Mouse (Mus musculus) intestine, embryonic 15.5 days (tissue): ENCODE data around the gene Cadps2. TPM values are rescaled to one million over a fixed set of nuclear protein-coding genes. Genes with fewer than 3 reads are reported as not detected.

Experiments
- ATAC-seq: fragments of 200-750 bp; cut with Nextera tagmentation; 2 replicates; pipeline ENCODE4 v1.8.0; 2017; ENCODE audit warnings: moderate TSS enrichment, moderate library complexity
- H3K27ac ChIP-seq: fragments of 300-500 bp; sonication (generic); 2 replicates; pipeline ENCODE4 v1.5.1; 2015; ENCODE audit warnings: mild to moderate bottlenecking, inconsistent platforms
- H3K27me3 ChIP-seq: fragments of 300-500 bp; sonication (generic); replicated peaks from 2 replicates; pipeline ENCODE4 v1.6.1; 2015; ENCODE audit warnings: inconsistent platforms
- H3K36me3 ChIP-seq: fragments of 300-500 bp; sonication (generic); 2 replicates; pipeline ENCODE4 v1.6.1; 2015; ENCODE audit warnings: inconsistent platforms
- H3K4me1 ChIP-seq: fragments of 300-500 bp; sonication (generic); replicated peaks from 2 replicates; pipeline ENCODE4 v1.6.1; 2015; ENCODE audit warnings: inconsistent platforms
- H3K4me2 ChIP-seq: fragments of 300-500 bp; sonication (generic); replicated peaks from 2 replicates; pipeline ENCODE4 v1.6.1; 2015; ENCODE audit warnings: mild to moderate bottlenecking, inconsistent platforms
- H3K4me3 ChIP-seq: fragments of 300-500 bp; sonication (generic); replicated peaks from 2 replicates; pipeline ENCODE4 v1.5.1; 2015; ENCODE audit warnings: inconsistent platforms
- H3K9ac ChIP-seq: fragments of 300-500 bp; sonication (generic); 2 replicates; pipeline ENCODE4 v1.6.1; 2015; ENCODE audit warnings: inconsistent platforms
- H3K9me3 ChIP-seq: fragments of 300-500 bp; sonication (generic); 2 replicates; pipeline ENCODE4 v1.6.1; 2016; ENCODE audit warnings: inconsistent platforms
- WGBS: fragments of 180-500 bp; shearing (Covaris S2); methylation state at CpG from one replicate; pipeline ENCODE4 v1.1.7; 2015; 5-methylcytosine and 5-hydroxymethylcytosine counted together
- polyA plus RNA-seq: library from polyadenylated mRNA; unstranded; fragments of >200 nt; fragmentation: Nextera tagmentation; extraction: Ambion mirVana; gene quantifications from 2 replicates; pipeline ENCODE4 v1.2.1, GENCODE M21; 2015

Gene Cadps2
- polyA plus RNA-seq, 1 experiment from 2014 or later, result 1.1 TPM

DNA sequence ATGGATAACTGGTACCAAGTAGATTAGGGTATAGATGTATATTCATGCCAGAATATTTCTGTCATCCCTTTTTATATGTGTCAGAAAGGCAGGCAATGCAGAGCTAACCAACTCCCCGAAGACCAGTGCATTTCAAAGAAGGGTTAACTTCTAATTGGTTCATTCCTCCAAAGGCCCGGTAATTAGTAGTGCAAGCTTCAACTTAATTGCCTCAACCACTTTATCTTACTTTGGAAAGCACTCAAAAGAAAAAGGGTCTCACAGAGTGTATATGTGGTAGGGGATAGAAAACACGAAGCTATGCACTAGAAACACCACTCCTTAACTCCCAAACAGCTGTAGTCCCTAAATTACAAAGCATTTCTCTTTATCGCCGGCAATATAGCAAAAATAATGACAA lies 90.4 kb downstream of the Cadps2 start:
- H3K9me3 ChIP-seq, result no peaks in the 10 kb centered on the region
- H3K36me3 ChIP-seq, result no peaks in the 10 kb centered on the region
- H3K9ac ChIP-seq, result no peak overlapping the region
- H3K27ac ChIP-seq, result no peak overlapping the region
- no peak overlapping the region for H3K4me2 ChIP-seq
- WGBS, result 80% methylated on average over 5 of the region's 5 CpGs
- no peaks in the 10 kb centered on the region for H3K4me1 ChIP-seq
- H3K27me3 ChIP-seq, result no peaks in the 10 kb centered on the region
- no peak overlapping the region for H3K4me3 ChIP-seq
- no peak for ATAC-seq

GRCm38 (mm10) chr6:23740010-23740409 lies 99.2 kb downstream of the Cadps2 start:
- Histone ChIP-seq H3K27me3 (no peaks in the 10 kb centered on the region), H3K9me3 (no peaks in the 10 kb centered on the region), H3K9ac (no peak overlapping the region), H3K36me3 (no peaks in the 10 kb centered on the region), H3K4me1 (no peaks in the 10 kb centered on the region), H3K4me2 (no peak overlapping the region), H3K4me3 (no peak overlapping the region), H3K27ac (no peak overlapping the region)
- WGBS, result 80% methylated on average over 5 of the region's 5 CpGs
- no peak for ATAC-seq

GRCm38 (mm10) chr6:23732750-23733149 lies 106.5 kb downstream of the Cadps2 start:
- Histone ChIP-seq H3K9ac (no peak overlapping the region), H3K27ac (no peak overlapping the region), H3K4me1 (no peaks in the 10 kb centered on the region), H3K4me2 (no peak overlapping the region), H3K9me3 (no peaks in the 10 kb centered on the region), H3K27me3 (no peaks in the 10 kb centered on the region), H3K4me3 (no peak overlapping the region), H3K36me3 (no peaks in the 10 kb centered on the region)
- no peak for ATAC-seq
- 54% methylated on average over 3 of the region's 3 CpGs for WGBS

- Histone ChIP-seq H3K9ac (no peak overlapping the region), H3K27me3 (no peaks in the 10 kb centered on the region), H3K9me3 (no peaks in the 10 kb centered on the region), H3K36me3 (no peaks in the 10 kb centered on the region), H3K4me2 (no peak overlapping the region), H3K4me3 (no peak overlapping the region), H3K4me1 (no peaks in the 10 kb centered on the region), H3K27ac (no peak overlapping the region)
- WGBS, result 73% methylated on average over 3 of the region's 3 CpGs
- no peak for ATAC-seq
Measured at GRCm38 (mm10) chr6:23728620-23729019, 110.6 kb downstream of the Cadps2 start.

GRCm38 (mm10) chr6:23723697-23724096 lies 115.5 kb downstream of the Cadps2 start:
- WGBS, result 81% methylated on average over 4 of the region's 4 CpGs
- no peak for ATAC-seq
- no peak overlapping the region for H3K9ac ChIP-seq

DNA sequence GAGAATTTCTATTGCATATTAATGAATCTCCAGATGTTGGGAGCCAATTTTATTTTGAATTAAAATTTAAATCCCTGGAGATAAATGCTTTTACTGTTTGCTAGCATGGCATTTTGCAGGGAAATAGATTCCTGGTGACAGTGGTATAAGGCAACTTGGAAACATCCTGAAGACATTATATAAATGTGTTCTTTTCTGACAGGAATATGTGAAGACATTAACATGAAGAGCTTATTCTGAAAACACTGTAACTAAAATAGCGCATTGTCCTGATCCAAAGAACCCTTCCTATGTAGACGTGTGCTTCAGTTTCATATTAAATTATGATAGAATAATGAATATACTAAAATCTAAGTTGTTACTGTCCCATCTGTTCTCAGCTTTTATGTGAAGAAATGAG lies 118.8 kb downstream of the Cadps2 start:
- Histone ChIP-seq H3K4me3 (no peak overlapping the region), H3K27ac (no peak overlapping the region), H3K9me3 (no peaks in the 10 kb centered on the region), H3K4me2 (no peak overlapping the region), H3K4me1 (no peaks in the 10 kb centered on the region), H3K36me3 (no peaks in the 10 kb centered on the region), H3K27me3 (no peaks in the 10 kb centered on the region), H3K9ac (no peak overlapping the region)
- WGBS, result 92% methylated on average over 2 of the region's 2 CpGs
- no peak for ATAC-seq

More at GRCm38 (mm10) chr6:23723697-23724096, 115.5 kb downstream of the Cadps2 start:
- H3K9me3 ChIP-seq, result no peaks in the 10 kb centered on the region
- H3K27me3 ChIP-seq, result no peaks in the 10 kb centered on the region
- H3K36me3 ChIP-seq, result no peaks in the 10 kb centered on the region
- no peak overlapping the region for H3K4me3 ChIP-seq
- no peaks in the 10 kb centered on the region for H3K4me1 ChIP-seq
- no peak overlapping the region for H3K4me2 ChIP-seq
- H3K27ac ChIP-seq, result no peak overlapping the region

DNA sequence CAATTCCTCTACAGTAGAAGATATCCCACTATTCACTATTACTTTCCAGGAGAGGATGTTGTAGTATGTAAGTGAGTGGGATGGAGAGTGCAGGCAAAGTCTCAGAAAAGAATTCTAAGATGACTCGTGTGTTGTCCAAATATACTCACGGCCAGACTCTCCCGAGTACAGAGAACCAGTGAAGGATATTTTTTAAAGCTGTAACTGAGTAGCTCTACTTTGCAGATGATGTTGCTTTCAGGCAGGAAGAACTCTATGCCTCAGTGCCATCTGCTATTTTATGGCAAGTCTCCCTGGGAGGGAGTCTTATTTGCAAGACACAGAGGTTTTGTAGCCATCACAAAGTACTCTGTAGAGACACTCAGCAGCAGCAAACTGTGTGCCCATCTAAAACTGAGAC lies 131.7 kb downstream of the Cadps2 start:
- no peak overlapping the region for H3K27ac ChIP-seq
- WGBS, result 72% methylated on average over 3 of the region's 3 CpGs
- H3K4me2 ChIP-seq, result no peak overlapping the region

GRCm38 (mm10) chr6:23700879-23701278 lies 138.3 kb downstream of the Cadps2 start:
- no peak for ATAC-seq
- 59% methylated on average over 3 of the region's 3 CpGs for whole genome bisulfite sequencing
- no peaks in the 10 kb centered on the region for H3K27me3 ChIP-seq
- no peak overlapping the region for H3K4me2 ChIP-seq
- no peaks in the 10 kb centered on the region for H3K36me3 ChIP-seq
- H3K9me3 ChIP-seq, result no peaks in the 10 kb centered on the region
- H3K9ac ChIP-seq, result no peak overlapping the region
- H3K4me1 ChIP-seq, result no peaks in the 10 kb centered on the region
- H3K4me3 ChIP-seq, result no peak overlapping the region
- no peak overlapping the region for H3K27ac ChIP-seq

More for the DNA sequence above, 131.7 kb downstream of the Cadps2 start:
- H3K36me3 ChIP-seq, result no peaks in the 10 kb centered on the region
- H3K9me3 ChIP-seq, result no peaks in the 10 kb centered on the region
- no peak for ATAC-seq
- no peak overlapping the region for H3K9ac ChIP-seq
- no peaks in the 10 kb centered on the region for H3K4me1 ChIP-seq
- H3K27me3 ChIP-seq, result no peaks in the 10 kb centered on the region
- no peak overlapping the region for H3K4me3 ChIP-seq

DNA sequence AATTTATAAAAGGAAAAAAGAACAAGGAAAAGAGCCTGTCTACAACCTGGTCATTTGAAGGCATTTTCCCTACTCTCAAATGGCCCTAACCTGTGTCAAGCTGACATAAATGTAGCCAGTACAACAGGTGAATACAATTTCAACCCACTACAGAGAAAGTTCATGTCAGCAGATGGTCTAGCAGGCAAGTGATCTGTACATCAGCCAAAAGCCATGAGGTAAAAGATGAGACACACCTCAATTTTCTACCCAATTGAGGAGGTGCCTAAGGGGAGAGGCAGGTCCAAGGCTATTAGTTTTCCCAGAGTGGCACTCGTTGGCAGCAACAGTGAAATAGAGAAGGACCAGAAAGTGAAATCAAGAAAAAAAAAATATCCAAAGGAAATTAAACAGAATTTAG lies 161.0 kb downstream of the Cadps2 start:
- Histone ChIP-seq H3K4me1 (no peaks in the 10 kb centered on the region), H3K4me2 (no peak overlapping the region), H3K36me3 (no peaks in the 10 kb centered on the region), H3K9ac (no peak overlapping the region), H3K4me3 (no peak overlapping the region), H3K27ac (no peak overlapping the region), H3K27me3 (no peaks in the 10 kb centered on the region), H3K9me3 (no peaks in the 10 kb centered on the region)
- no peak for ATAC-seq
- WGBS, result 67% methylated on average over 1 of the region's 1 CpGs

GRCm38 (mm10) chr6:23655036-23655435 lies 184.2 kb downstream of the Cadps2 start, which contains the start of gene Rnf148:
TSS of gene Rnf148 (minus strand) at chr6:23655136.
- no peak within 1 kb of the TSS for H3K27ac ChIP-seq
- H3K9ac ChIP-seq, result no peak within 1 kb of the TSS
- no peak within 1 kb of the TSS for H3K4me2 ChIP-seq
- no peaks in the 10 kb centered on the region for H3K36me3 ChIP-seq
- 90% methylated on average over 2 of the region's 2 CpGs for WGBS
- H3K27me3 ChIP-seq, result no peaks in the 10 kb centered on the region
- no peak for ATAC-seq
- H3K4me1 ChIP-seq, result no peaks in the 10 kb centered on the region
- H3K4me3 ChIP-seq, result no peak within 1 kb of the TSS
- H3K9me3 ChIP-seq, result no peaks in the 10 kb centered on the region

- Histone ChIP-seq H3K36me3 (no peaks in the 10 kb centered on the region), H3K9me3 (no peaks in the 10 kb centered on the region), H3K9ac (no peak within 1 kb of the TSS), H3K4me1 (no peaks in the 10 kb centered on the region), H3K27ac (no peak within 1 kb of the TSS), H3K27me3 (no peaks in the 10 kb centered on the region), H3K4me3 (no peak within 1 kb of the TSS), H3K4me2 (no peak within 1 kb of the TSS)
- ATAC-seq, result no peak
- WGBS, result 70% methylated on average over 2 of the region's 2 CpGs
Measured at GRCm38 (mm10) chr6:23650205-23650604, 189.0 kb downstream of the Cadps2 start, which contains the start of gene Rnf133. TSS of gene Rnf133 (minus strand) at chr6:23650305.

DNA sequence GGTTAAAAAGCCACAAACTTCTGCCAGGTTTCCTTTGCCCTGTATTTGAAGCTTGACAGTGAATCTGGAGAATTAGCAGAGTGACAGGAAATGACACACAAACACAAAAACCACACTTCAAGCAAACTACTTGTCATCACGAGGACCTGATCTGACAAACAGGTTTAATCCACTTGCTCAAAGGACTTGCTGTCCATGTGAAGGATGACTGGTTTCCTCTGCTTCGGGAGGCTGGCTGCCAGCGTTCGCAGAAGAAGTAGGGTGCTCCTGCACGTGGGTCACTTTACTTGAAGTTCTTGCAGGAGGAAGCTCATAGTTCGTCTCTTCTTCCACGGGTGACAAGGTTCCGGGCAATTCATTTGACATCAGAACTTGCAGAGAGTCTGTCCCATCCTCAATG lies 190.5 kb downstream of the Cadps2 start:
- no peak overlapping the region for H3K9ac ChIP-seq
- H3K9me3 ChIP-seq, result no peaks in the 10 kb centered on the region
- H3K4me1 ChIP-seq, result no peaks in the 10 kb centered on the region
- H3K4me3 ChIP-seq, result no peak overlapping the region
- no peak for ATAC-seq
- no peak overlapping the region for H3K27ac ChIP-seq
- no peaks in the 10 kb centered on the region for H3K27me3 ChIP-seq
- H3K36me3 ChIP-seq, result no peaks in the 10 kb centered on the region
- 76% methylated on average over 8 of the region's 8 CpGs for WGBS
- H3K4me2 ChIP-seq, result no peak overlapping the region

DNA sequence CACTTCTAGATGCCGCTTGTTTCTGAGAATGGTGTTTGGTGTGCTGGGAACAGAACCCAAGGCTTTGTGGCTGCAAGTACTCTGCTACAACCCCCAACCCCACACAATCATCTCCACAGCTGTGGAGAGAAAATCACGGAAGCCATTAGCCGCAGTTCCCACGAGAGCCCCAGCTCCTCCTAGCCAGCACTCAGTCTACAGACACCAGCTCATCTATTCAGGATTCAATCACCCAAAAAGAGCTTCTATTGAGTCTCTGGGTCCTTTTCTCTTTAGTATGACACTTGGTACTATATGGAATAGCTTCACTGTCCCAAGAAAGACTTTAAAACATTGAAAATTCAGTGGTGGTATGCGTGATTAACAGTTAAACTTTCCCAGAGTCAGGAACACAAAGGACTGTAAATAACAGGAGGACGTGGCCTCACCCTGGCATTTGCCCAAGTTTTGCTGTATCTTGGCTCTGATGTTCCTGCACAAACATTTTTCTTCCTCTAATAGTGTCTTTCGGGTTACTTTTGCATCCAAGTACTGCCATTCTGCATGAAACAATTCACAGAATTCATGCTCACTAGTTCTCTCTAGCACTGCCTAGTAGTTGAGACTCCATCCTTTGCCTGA lies 191.5 kb downstream of the Cadps2 start:
- no peak for ATAC-seq
- Histone ChIP-seq H3K36me3 (no peaks in the 10 kb centered on the region), H3K9ac (no peak overlapping the region), H3K4me1 (no peaks in the 10 kb centered on the region), H3K27me3 (no peaks in the 10 kb centered on the region), H3K4me2 (no peak overlapping the region), H3K27ac (no peak overlapping the region), H3K4me3 (no peak overlapping the region), H3K9me3 (no peaks in the 10 kb centered on the region)
- WGBS, result 62% methylated on average over 7 of the region's 7 CpGs
